Mouse (Mus musculus) heart, postnatal 36 days (tissue): ENCODE data around the gene Elavl3. TPM values are rescaled to one million over a fixed set of nuclear protein-coding genes. Genes with fewer than 3 reads are reported as not detected.

Experiments used
- DNase-seq, 2 experiments: peaks; one replicate each; pipeline ENCODE4 v3.0.0; 2021 to 2022
- intact Hi-C: fragments of 180-260 bp; cut with DNase I; formaldehyde crosslinking; loops from one replicate; pipeline ENCODE4 v1.15.1; 2025
- total RNA-seq, 2 experiments: library from RNA; stranded (reverse); gene quantifications; 2 replicates each; pipeline ENCODE4 v1.2.3; 2021

The Elavl3 gene
- total RNA-seq, 2 experiments from 2014 or later, result 0.05 to 0.11 TPM

- intact Hi-C loops, result loop anchor here (5.0 kb wide), 1 partner anchor 80 kb away; no protein-coding TSS in a partner anchor
- DNase-seq, result no peak
Observed at GRCm38 (mm10) chr9:21977331-21977730, 74.5 kb downstream of the Elavl3 start.

GRCm38 (mm10) chr9:21976626-21977175 lies 75.1 kb downstream of the Elavl3 start:
- intact Hi-C loops, result loop anchor here (5.0 kb wide), 1 partner anchor 81 kb away; no protein-coding TSS in a partner anchor

GRCm38 (mm10) chr9:21969304-21969703 lies 82.5 kb downstream of the Elavl3 start:
- intact Hi-C loops, result no loop called here
- DNase-seq, result no peak

More at GRCm38 (mm10) chr9:21976626-21977175, 75.1 kb downstream of the Elavl3 start:
- DNase-seq, result no peak

- DNase-seq, result no peak
- intact Hi-C loops, result no loop called here
Observed at GRCm38 (mm10) chr9:21968883-21969282, 82.9 kb downstream of the Elavl3 start.

Other genes starting within 250 kb of the Elavl3 start
- not detected for gene Angptl8, start 216.5 kb downstream of the Elavl3 start, total RNA-seq
- 10 to 100 TPM; 31.0 to 39.1 TPM for gene Dock6, start 199.4 kb downstream of the Elavl3 start, total RNA-seq
- gene Rab3d, start 133.8 kb downstream of the Elavl3 start, total RNA-seq, result 10 to 100 TPM; 12.4 to 13.4 TPM
- gene Ccdc159, start 124.6 kb downstream of the Elavl3 start, total RNA-seq, result 1 to 10 TPM; 2.1 to 2.5 TPM
- gene Tmem205, start 124.5 kb downstream of the Elavl3 start, total RNA-seq, result 10 to 100 TPM; 57.0 to 58.5 TPM
- 1 to 10 TPM; 1.7 to 2.7 TPM for gene Plppr2, start 115.0 kb downstream of the Elavl3 start, total RNA-seq
- 1 to 10 TPM; 5.8 to 8.0 TPM for gene Swsap1, start 96.3 kb downstream of the Elavl3 start, total RNA-seq
- gene Epor, start 88.5 kb downstream of the Elavl3 start, total RNA-seq, result 1 to 10 TPM; 1.4 to 2.2 TPM
- 1 to 10 TPM; 2.8 to 3.4 TPM for gene Rgl3, start 62.6 kb downstream of the Elavl3 start, total RNA-seq
- not detected for gene Ccdc151, start 49.4 kb downstream of the Elavl3 start, total RNA-seq
- 10 to 100 TPM; 66.4 to 67.5 TPM for gene Prkcsh, start 49.2 kb downstream of the Elavl3 start, total RNA-seq
- gene Gm49318, start 19.2 kb upstream of the Elavl3 start, total RNA-seq, result not detected
- 1 to 10 TPM; 4.4 to 5.2 TPM for gene Zfp653, start 19.4 kb upstream of the Elavl3 start, total RNA-seq
- gene Ecsit, start 33.4 kb upstream of the Elavl3 start, total RNA-seq, result 100 to 1,000 TPM; 103 to 106 TPM
- 1 to 10 TPM; 7.3 to 8.8 TPM for gene Cnn1, start 47.2 kb upstream of the Elavl3 start, total RNA-seq
- gene Elof1, start 65.1 kb upstream of the Elavl3 start, total RNA-seq, result 10 to 100 TPM; 37.1 to 37.8 TPM
- 1 to 10 TPM; 1.6 to 2.3 TPM for gene Acp5, start 83.7 kb upstream of the Elavl3 start, total RNA-seq
- gene Pigyl, start 104.8 kb upstream of the Elavl3 start, total RNA-seq, result 10 to 100 TPM; 48.3 to 52.6 TPM
- under 1 TPM in 1 of 2 experiments, not detected in 1; 0.22 TPM for gene Zfp872, start 136.1 kb upstream of the Elavl3 start, total RNA-seq
- 10 to 100 TPM; 33.4 to 33.7 TPM for gene Zfp809, start 173.7 kb upstream of the Elavl3 start, total RNA-seq
- under 1 TPM; 0.25 to 0.35 TPM for gene Zfp599, start 207.9 kb upstream of the Elavl3 start, total RNA-seq